Mouse (Mus musculus): ENCODE measurements around the gene Hint1. TPM values are rescaled to one million over a fixed set of nuclear protein-coding genes. Genes with fewer than 3 reads are reported as not detected.

Hint1 gene
- 778 and 784 TPM in 2 replicates for polyA plus RNA-seq (2015; fragmentation: Nextera tagmentation; extraction: Ambion mirVana)

GRCm38 (mm10) chr11:54866119-54867048 lies at the start of gene Hint1:
Gene Hint1 (plus strand): TSS chr11:54866383.
- ATAC-seq (replicated peaks), result peak; percentile 85
- H3K36me3 ChIP-seq, result peaks cover 15% of the 10 kb centered on the region
- peak within 1 kb of the TSS; percentile 95 for H3K9ac ChIP-seq (replicated peaks)
- H3K9me3 ChIP-seq, result no peaks in the 10 kb centered on the region
- peak within 1 kb of the TSS; percentile 82 for H3K4me3 ChIP-seq
- peak within 1 kb of the TSS; percentile 53 for H3K4me2 ChIP-seq (replicated peaks)
- no peaks in the 10 kb centered on the region for H3K27me3 ChIP-seq
- WGBS, result under 1% methylated on average over 106 of the region's 107 CpGs
- H3K4me1 ChIP-seq, result peaks cover 32% of the 10 kb centered on the region
- H3K27ac ChIP-seq (replicated peaks), result peak within 1 kb of the TSS; percentile 93

- Histone ChIP-seq H3K36me3 (no peaks in the 10 kb centered on the region), H3K4me2 (replicated peaks) (no peak overlapping the region), H3K4me3 (no peak overlapping the region), H3K9ac (replicated peaks) (no peak overlapping the region), H3K27ac (replicated peaks) (no peak overlapping the region), H3K4me1 (peaks cover 10% of the 10 kb centered on the region), H3K9me3 (no peaks in the 10 kb centered on the region), H3K27me3 (no peaks in the 10 kb centered on the region)
- WGBS, result 38% methylated on average over 4 of the region's 4 CpGs
- no peak for ATAC-seq (replicated peaks)
Measured at GRCm38 (mm10) chr11:54817449-54817848, 48.7 kb upstream of the Hint1 start.

- no peak overlapping the region for H3K4me2 ChIP-seq (replicated peaks)
- H3K36me3 ChIP-seq, result no peaks in the 10 kb centered on the region
- no peaks in the 10 kb centered on the region for H3K4me1 ChIP-seq
- no peak for ATAC-seq (replicated peaks)
- no peaks in the 10 kb centered on the region for H3K27me3 ChIP-seq
- no peaks in the 10 kb centered on the region for H3K9me3 ChIP-seq
- H3K4me3 ChIP-seq, result no peak overlapping the region
- no peak overlapping the region for H3K9ac ChIP-seq (replicated peaks)
- no peak overlapping the region for H3K27ac ChIP-seq (replicated peaks)
- 69% methylated on average over 7 of the region's 7 CpGs for WGBS
Measured at GRCm38 (mm10) chr11:54819489-54819888, 46.7 kb upstream of the Hint1 start.

GRCm38 (mm10) chr11:54823467-54823866 lies 42.7 kb upstream of the Hint1 start:
- Histone ChIP-seq H3K36me3 (no peaks in the 10 kb centered on the region), H3K4me3 (no peak overlapping the region), H3K27me3 (no peaks in the 10 kb centered on the region), H3K9me3 (no peaks in the 10 kb centered on the region), H3K4me2 (replicated peaks) (no peak overlapping the region), H3K27ac (replicated peaks) (no peak overlapping the region), H3K4me1 (no peaks in the 10 kb centered on the region), H3K9ac (replicated peaks) (no peak overlapping the region)
- ATAC-seq (replicated peaks), result no peak
- WGBS, result 86% methylated on average over 4 of the region's 4 CpGs

GRCm38 (mm10) chr11:54825774-54826173 lies 40.4 kb upstream of the Hint1 start:
- Histone ChIP-seq H3K27me3 (no peaks in the 10 kb centered on the region), H3K4me2 (replicated peaks) (no peak overlapping the region), H3K27ac (replicated peaks) (no peak overlapping the region), H3K4me1 (no peaks in the 10 kb centered on the region), H3K4me3 (no peak overlapping the region), H3K9me3 (no peaks in the 10 kb centered on the region), H3K36me3 (no peaks in the 10 kb centered on the region), H3K9ac (replicated peaks) (no peak overlapping the region)
- 92% methylated on average over 4 of the region's 4 CpGs for WGBS
- ATAC-seq (replicated peaks), result no peak

GRCm38 (mm10) chr11:54826819-54827218 lies 39.4 kb upstream of the Hint1 start:
- Histone ChIP-seq H3K4me1 (no peaks in the 10 kb centered on the region), H3K27ac (replicated peaks) (no peak overlapping the region), H3K9me3 (no peaks in the 10 kb centered on the region), H3K27me3 (no peaks in the 10 kb centered on the region), H3K9ac (replicated peaks) (no peak overlapping the region), H3K36me3 (no peaks in the 10 kb centered on the region), H3K4me3 (no peak overlapping the region), H3K4me2 (replicated peaks) (no peak overlapping the region)
- no peak for ATAC-seq (replicated peaks)
- 83% methylated on average over 8 of the region's 8 CpGs for WGBS

- no peak overlapping the region for H3K4me3 ChIP-seq
- no peaks in the 10 kb centered on the region for H3K4me1 ChIP-seq
- H3K4me2 ChIP-seq (replicated peaks), result no peak overlapping the region
- H3K27ac ChIP-seq (replicated peaks), result no peak overlapping the region
- no peak for ATAC-seq (replicated peaks)
- H3K9me3 ChIP-seq, result no peaks in the 10 kb centered on the region
- WGBS, result 93% methylated on average over 4 of the region's 4 CpGs
- H3K27me3 ChIP-seq, result no peaks in the 10 kb centered on the region
- H3K9ac ChIP-seq (replicated peaks), result no peak overlapping the region
- H3K36me3 ChIP-seq, result no peaks in the 10 kb centered on the region
Measured at GRCm38 (mm10) chr11:54833833-54834232, 32.4 kb upstream of the Hint1 start.

GRCm38 (mm10) chr11:54834596-54834995 lies 31.6 kb upstream of the Hint1 start:
- no peaks in the 10 kb centered on the region for H3K4me1 ChIP-seq
- H3K4me3 ChIP-seq, result no peak overlapping the region
- H3K9ac ChIP-seq (replicated peaks), result no peak overlapping the region
- no peak for ATAC-seq (replicated peaks)
- no peaks in the 10 kb centered on the region for H3K9me3 ChIP-seq
- H3K4me2 ChIP-seq (replicated peaks), result no peak overlapping the region
- no peak overlapping the region for H3K27ac ChIP-seq (replicated peaks)
- WGBS, result 59% methylated on average over 2 of the region's 2 CpGs
- no peaks in the 10 kb centered on the region for H3K36me3 ChIP-seq
- H3K27me3 ChIP-seq, result no peaks in the 10 kb centered on the region

GRCm38 (mm10) chr11:54836106-54836505 lies 30.1 kb upstream of the Hint1 start:
- Histone ChIP-seq H3K27ac (replicated peaks) (no peak overlapping the region), H3K27me3 (no peaks in the 10 kb centered on the region)

GRCm38 (mm10) chr11:54839696-54840095 lies 26.5 kb upstream of the Hint1 start:
- H3K4me2 ChIP-seq (replicated peaks), result no peak overlapping the region
- no peak for ATAC-seq (replicated peaks)
- no peaks in the 10 kb centered on the region for H3K4me1 ChIP-seq
- H3K36me3 ChIP-seq, result no peaks in the 10 kb centered on the region
- H3K9ac ChIP-seq (replicated peaks), result no peak overlapping the region
- 95% methylated on average over 4 of the region's 4 CpGs for WGBS
- no peaks in the 10 kb centered on the region for H3K9me3 ChIP-seq
- H3K4me3 ChIP-seq, result no peak overlapping the region
- H3K27ac ChIP-seq (replicated peaks), result no peak overlapping the region
- H3K27me3 ChIP-seq, result no peaks in the 10 kb centered on the region

More at GRCm38 (mm10) chr11:54836106-54836505, 30.1 kb upstream of the Hint1 start:
- no peak overlapping the region for H3K4me3 ChIP-seq
- no peaks in the 10 kb centered on the region for H3K4me1 ChIP-seq
- no peak for ATAC-seq (replicated peaks)
- WGBS, result 80% methylated on average over 9 of the region's 9 CpGs
- H3K9ac ChIP-seq (replicated peaks), result no peak overlapping the region
- H3K9me3 ChIP-seq, result no peaks in the 10 kb centered on the region
- no peaks in the 10 kb centered on the region for H3K36me3 ChIP-seq
- H3K4me2 ChIP-seq (replicated peaks), result no peak overlapping the region

- Histone ChIP-seq H3K36me3 (no peaks in the 10 kb centered on the region), H3K9ac (replicated peaks) (no peak overlapping the region), H3K4me1 (peaks cover 6% of the 10 kb centered on the region; the same call in 1 of the 2 replicates), H3K9me3 (no peaks in the 10 kb centered on the region), H3K4me3 (no peak overlapping the region), H3K27me3 (no peaks in the 10 kb centered on the region), H3K27ac (replicated peaks) (no peak overlapping the region), H3K4me2 (replicated peaks) (no peak overlapping the region)
- no peak for ATAC-seq (replicated peaks)
- WGBS, result 90% methylated on average over 11 of the region's 11 CpGs
Measured at GRCm38 (mm10) chr11:54840891-54841290, 25.3 kb upstream of the Hint1 start.

GRCm38 (mm10) chr11:54844424-54844823 lies 21.8 kb upstream of the Hint1 start:
- no peak overlapping the region for H3K4me2 ChIP-seq (replicated peaks)
- H3K9me3 ChIP-seq, result no peaks in the 10 kb centered on the region
- peaks cover 8% of the 10 kb centered on the region; the same call in 1 of the 2 replicates for H3K4me1 ChIP-seq
- no peak overlapping the region for H3K27ac ChIP-seq (replicated peaks)
- no peak overlapping the region for H3K9ac ChIP-seq (replicated peaks)
- no peak for ATAC-seq (replicated peaks)
- WGBS, result 78% methylated on average over 9 of the region's 9 CpGs
- no peaks in the 10 kb centered on the region for H3K27me3 ChIP-seq
- no peak overlapping the region for H3K4me3 ChIP-seq
- H3K36me3 ChIP-seq, result peaks cover 2% of the 10 kb centered on the region; the same call in 1 of the 2 replicates
